Mouse (Mus musculus) heart, postnatal 0 days (tissue): ENCODE measurements at regions not wholly inside any gene's neighbourhood (a gene's known extent, or its start where the extent isn't known, plus 50 kb on each side); places are given as distances from the start of the nearest gene placed in this dataset.

Experiments
- ATAC-seq: fragments of 200-750 bp; cut with Nextera tagmentation; 2 replicates; pipeline ENCODE4 v1.8.0; 2017; ENCODE audit warnings: low read depth, moderate number of reproducible peaks, moderate library complexity; ENCODE audit not compliant: insufficient read depth
- DNase-seq: peaks from one replicate; pipeline ENCODE4 v3.0.0-alpha.2; 2016; ENCODE audit warnings: low spot score
- H3K27ac ChIP-seq: fragments of 300-500 bp; sonication (generic); 2 replicates; pipeline ENCODE4 v1.5.1; 2014; ENCODE audit warnings: low read depth, mild to moderate bottlenecking
- H3K27me3 ChIP-seq: fragments of 300-500 bp; sonication (generic); 2 replicates; pipeline ENCODE4 v1.6.1; 2014; ENCODE audit warnings: low read length, mixed read lengths; ENCODE audit not compliant: control insufficient read depth, insufficient read depth
- H3K36me3 ChIP-seq: fragments of 300-500 bp; sonication (generic); replicated peaks from 2 replicates; pipeline ENCODE4 v1.6.1; 2014; ENCODE audit warnings: low read length, mixed read lengths; ENCODE audit not compliant: control insufficient read depth, insufficient read depth
- H3K4me1 ChIP-seq: fragments of 300-500 bp; sonication (generic); 2 replicates; pipeline ENCODE4 v1.6.1; 2014; ENCODE audit warnings: antibody characterized with exemption; ENCODE audit not compliant: control insufficient read depth, insufficient read depth
- H3K4me2 ChIP-seq: fragments of 300-500 bp; sonication (generic); 2 replicates; pipeline ENCODE4 v1.6.1; 2014; ENCODE audit warnings: low read depth, mild to moderate bottlenecking, low read length, moderate library complexity
- H3K4me3 ChIP-seq: fragments of 300-500 bp; sonication (generic); 2 replicates; pipeline ENCODE4 v1.5.1; 2014; ENCODE audit warnings: low read depth, low read length
- H3K9ac ChIP-seq: fragments of 300-500 bp; sonication (generic); replicated peaks from 2 replicates; pipeline ENCODE4 v1.6.1; 2014; ENCODE audit warnings: low read depth, low read length, mixed read lengths
- H3K9me3 ChIP-seq: fragments of 300-500 bp; sonication (generic); replicated peaks from 2 replicates; pipeline ENCODE4 v1.6.1; 2016; ENCODE audit warnings: low read length; ENCODE audit not compliant: control insufficient read depth
- CTCF ChIP-seq: IDR thresholded peaks from 2 replicates; pipeline ENCODE4 v1.5.1; 2016; ENCODE audit warnings: antibody characterized with exemption, control low read depth, low read depth
- EP300 ChIP-seq: IDR thresholded peaks from 2 replicates; pipeline ENCODE4 v1.6.1; 2016; ENCODE audit warnings: antibody characterized with exemption, low read depth
- WGBS: fragments of 180-500 bp; shearing (Covaris S2); extraction: QIAGEN DNeasy Blood & Tissue Kit; methylation state at CpG from one replicate; pipeline ENCODE4 v1.1.7; 2014; 5-methylcytosine and 5-hydroxymethylcytosine counted together

GRCm38 (mm10) chr1:94868872-94869271 lies 444.6 kb upstream of the Fam174a start:
- Histone ChIP-seq H3K27ac (no peak overlapping the region), H3K4me3 (no peak overlapping the region), H3K9me3 (no peaks in the 10 kb centered on the region), H3K4me1 (no peaks in the 10 kb centered on the region), H3K4me2 (no peak overlapping the region), H3K36me3 (no peaks in the 10 kb centered on the region), H3K9ac (no peak overlapping the region), H3K27me3 (no peaks in the 10 kb centered on the region)
- no peak for TF ChIP-seq EP300
- TF ChIP-seq CTCF, result no peak
- DNase-seq (no peak), ATAC-seq (no peak)

GRCm38 (mm10) chr1:94880553-94880952 lies 432.9 kb upstream of the Fam174a start:
- Histone ChIP-seq H3K27ac (no peak overlapping the region), H3K9me3 (no peaks in the 10 kb centered on the region), H3K4me3 (no peak overlapping the region), H3K4me2 (no peak overlapping the region), H3K9ac (no peak overlapping the region), H3K27me3 (no peaks in the 10 kb centered on the region), H3K36me3 (no peaks in the 10 kb centered on the region), H3K4me1 (no peaks in the 10 kb centered on the region)
- ATAC-seq, result no peak
- 91% methylated on average over 1 of the region's 1 CpGs for WGBS
- DNase-seq, result no peak
- TF ChIP-seq CTCF (no peak), EP300 (no peak)

- no peak overlapping the region for H3K9ac ChIP-seq
- H3K36me3 ChIP-seq, result no peaks in the 10 kb centered on the region
- TF ChIP-seq EP300 (no peak), CTCF (no peak)
- no peak overlapping the region for H3K4me2 ChIP-seq
- no peaks in the 10 kb centered on the region for H3K9me3 ChIP-seq
- WGBS, result 66% methylated on average over 3 of the region's 3 CpGs
- H3K4me1 ChIP-seq, result no peaks in the 10 kb centered on the region
- H3K27me3 ChIP-seq, result no peaks in the 10 kb centered on the region
- no peak overlapping the region for H3K4me3 ChIP-seq
- H3K27ac ChIP-seq, result no peak overlapping the region
- ATAC-seq, result no peak
- no peak for DNase-seq
These were observed 408.4 kb upstream of the Fam174a start for GRCm38 (mm10) chr1:94904982-94905507.

GRCm38 (mm10) chr1:94910839-94911238 lies 402.6 kb upstream of the Fam174a start:
- H3K27me3 ChIP-seq, result no peaks in the 10 kb centered on the region
- no peak overlapping the region for H3K4me3 ChIP-seq
- TF ChIP-seq CTCF, result no peak
- no peak for TF ChIP-seq EP300
- no peaks in the 10 kb centered on the region for H3K4me1 ChIP-seq
- H3K4me2 ChIP-seq, result no peak overlapping the region
- no peak overlapping the region for H3K27ac ChIP-seq
- H3K36me3 ChIP-seq, result no peaks in the 10 kb centered on the region
- no peak overlapping the region for H3K9ac ChIP-seq
- DNase-seq (no peak), ATAC-seq (no peak)
- H3K9me3 ChIP-seq, result no peaks in the 10 kb centered on the region
